Mouse (Mus musculus) lung, postnatal 0 days (tissue): ENCODE results near the gene Slc25a33.

Experiments used
- CTCF ChIP-seq: IDR thresholded peaks from 2 replicates; pipeline ENCODE4 v1.5.1; 2016; ENCODE audit warnings: antibody characterized with exemption, mild to moderate bottlenecking
- EP300 ChIP-seq: IDR thresholded peaks from 2 replicates; pipeline ENCODE4 v1.6.1; 2016; ENCODE audit warnings: antibody characterized with exemption, mild to moderate bottlenecking, control low read depth

- TF ChIP-seq CTCF: no peak
- TF ChIP-seq EP300: no peak
Measured at GRCm38 (mm10) chr4:149711485-149711884, 62.6 kb downstream of the Slc25a33 start.
